Mouse (Mus musculus): ENCODE data around the gene Il27.
A peak's percentile ranks its signal among the peaks of the same experiment; 100 is the strongest.

Gene Il27

DNA sequence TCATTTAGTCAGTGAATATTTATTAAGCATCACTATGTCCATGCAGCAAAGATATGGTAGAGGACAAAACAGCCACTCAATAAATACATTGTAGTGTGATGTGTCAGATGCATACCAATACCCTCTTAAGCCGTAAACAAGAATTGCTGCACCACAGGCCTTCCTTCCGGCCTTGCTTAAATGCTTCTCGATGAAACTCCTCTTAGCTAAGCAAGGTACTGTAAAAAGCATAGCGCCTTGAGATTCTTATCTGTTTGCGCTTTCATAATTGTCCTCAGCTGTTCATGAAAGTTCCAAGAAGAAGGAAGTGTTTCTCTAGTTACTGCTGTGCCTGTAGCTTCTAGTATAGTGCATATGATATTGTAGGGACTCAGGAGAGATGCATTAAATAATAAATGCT is 11.9 kb upstream of the Il27 start:
- DNase-seq (ENCODE audit: low read depth): no peak

DNA sequence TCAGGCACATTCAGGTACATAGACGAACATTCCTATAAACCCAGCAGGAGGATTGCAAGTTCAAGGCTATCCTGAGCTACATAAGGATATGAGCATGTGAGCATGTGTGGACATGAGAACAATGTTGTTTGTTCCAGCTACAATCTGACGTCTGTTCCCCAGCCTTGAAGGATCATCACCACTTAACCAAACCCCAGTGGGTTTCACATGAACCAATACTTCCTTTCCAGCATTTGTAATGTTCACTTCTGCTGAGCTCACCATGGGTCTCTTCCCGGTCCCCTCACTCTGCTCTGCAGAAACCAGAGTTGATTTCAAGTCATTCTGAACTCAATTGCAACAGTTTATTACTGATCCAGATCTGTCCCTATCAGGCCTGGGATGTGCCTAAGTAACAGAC is 7.9 kb upstream of the Il27 start:
- no peak for DNase-seq (ENCODE audit: low read depth)

DNA sequence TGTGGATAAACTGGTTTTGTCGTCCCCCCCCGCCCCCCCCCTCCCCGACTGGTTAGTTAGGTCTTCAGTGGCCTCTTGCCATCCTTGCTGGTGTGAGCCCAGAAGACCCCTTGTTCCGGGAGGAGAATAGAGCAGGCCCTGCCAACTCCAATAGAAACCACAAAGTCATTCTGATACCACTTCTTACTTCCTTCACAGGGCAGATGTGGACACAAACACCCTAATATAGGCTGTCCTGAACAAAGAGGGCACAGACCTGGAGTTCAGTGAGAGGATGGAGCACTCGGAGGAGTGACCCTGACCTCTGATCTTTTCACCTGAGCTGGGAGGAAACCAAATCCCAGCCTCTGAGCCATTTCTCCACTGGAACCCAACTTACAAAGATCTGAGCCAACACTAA is 7.2 kb upstream of the Il27 start:
- no peak for DNase-seq (ENCODE audit: low read depth)

GRCm38 (mm10) chr7:126598919-126599318 is 4.2 kb upstream of the Il27 start:
- DNase-seq (ENCODE audit: low read depth): no peak

- DNase-seq (ENCODE audit: low read depth): no peak
Observed at GRCm38 (mm10) chr7:126596414-126596813, 1.7 kb upstream of the Il27 start.

GRCm38 (mm10) chr7:126595890-126596289 is 1.1 kb upstream of the Il27 start:
- DNase-seq (ENCODE audit: low read depth): no peak

DNA sequence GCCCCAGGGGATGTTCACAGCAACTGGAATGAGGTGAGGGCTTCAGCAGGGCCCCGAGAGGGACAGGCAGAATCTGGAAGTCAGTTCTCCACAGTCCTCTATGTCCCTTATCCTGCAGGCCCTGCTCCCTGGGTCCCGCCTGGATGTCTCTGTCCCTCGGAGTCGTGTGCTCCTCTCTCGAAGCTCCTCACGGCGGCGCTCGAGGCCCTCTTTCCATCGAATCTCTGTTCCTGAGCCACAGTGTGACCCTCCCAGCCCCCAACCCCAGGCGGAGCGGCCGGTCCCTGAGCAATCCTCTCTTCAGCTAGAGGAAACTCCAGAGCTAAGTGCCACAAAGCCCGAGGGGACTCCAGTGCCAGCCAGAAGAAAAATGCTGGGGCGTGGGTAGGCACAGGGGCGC is 7.0 kb downstream of the Il27 start:
- DNase-seq (ENCODE audit: low read depth): no peak

DNA sequence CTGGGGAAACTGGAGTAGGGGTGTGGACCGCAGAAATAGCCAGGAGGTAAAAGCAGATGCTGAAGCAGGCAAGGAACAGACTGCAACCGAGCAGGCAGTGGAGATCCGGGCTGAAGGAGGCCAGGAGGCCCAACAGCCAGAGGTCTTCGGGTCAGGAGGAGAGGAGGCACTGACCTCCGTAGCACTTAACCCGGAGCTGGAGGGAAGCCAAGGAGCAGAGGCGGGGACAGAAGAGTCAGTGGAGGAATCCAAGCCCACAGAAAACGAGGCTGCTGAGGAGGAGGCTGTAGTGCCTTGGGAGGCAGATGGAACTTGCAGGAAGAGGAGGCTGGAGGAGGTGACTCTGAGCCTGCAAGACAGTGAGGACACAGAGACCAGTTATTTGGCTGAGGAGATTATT is 7.9 kb downstream of the Il27 start:
- no peak for DNase-seq (ENCODE audit: low read depth)

GRCm38 (mm10) chr7:126585717-126586116 is 9.0 kb downstream of the Il27 start, which contains the start of gene Cln3:
Gene Cln3 (minus strand): TSS chr7:126585817.
- no peak for DNase-seq (ENCODE audit: low read depth)

GRCm38 (mm10) chr7:126584506-126584977 is 10.2 kb downstream of the Il27 start, which contains the start of gene Apobr:
Gene Apobr (plus strand): TSS chr7:126584942.
- no peak for DNase-seq (ENCODE audit: low read depth)

DNA sequence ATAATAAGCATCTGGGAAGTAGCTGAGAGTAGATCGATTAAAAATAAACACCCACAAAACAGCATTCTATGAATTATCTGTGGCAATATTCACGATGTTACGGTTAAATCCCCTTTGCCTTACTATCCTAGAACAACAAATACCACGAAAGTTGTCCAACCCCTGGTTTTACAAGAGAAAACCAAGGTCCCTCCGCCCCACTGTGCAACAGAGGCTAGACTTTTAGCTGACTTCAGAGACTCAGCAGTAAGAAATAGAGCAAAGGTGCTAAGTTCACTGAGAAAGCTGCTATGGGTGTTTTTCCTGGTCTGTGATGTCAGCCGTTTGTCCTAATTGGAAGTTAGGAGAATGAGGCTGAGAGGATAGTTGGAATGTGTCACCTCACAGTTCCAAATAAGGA is 11.0 kb downstream of the Il27 start:
- DNase-seq (ENCODE audit: low read depth): no peak

DNA sequence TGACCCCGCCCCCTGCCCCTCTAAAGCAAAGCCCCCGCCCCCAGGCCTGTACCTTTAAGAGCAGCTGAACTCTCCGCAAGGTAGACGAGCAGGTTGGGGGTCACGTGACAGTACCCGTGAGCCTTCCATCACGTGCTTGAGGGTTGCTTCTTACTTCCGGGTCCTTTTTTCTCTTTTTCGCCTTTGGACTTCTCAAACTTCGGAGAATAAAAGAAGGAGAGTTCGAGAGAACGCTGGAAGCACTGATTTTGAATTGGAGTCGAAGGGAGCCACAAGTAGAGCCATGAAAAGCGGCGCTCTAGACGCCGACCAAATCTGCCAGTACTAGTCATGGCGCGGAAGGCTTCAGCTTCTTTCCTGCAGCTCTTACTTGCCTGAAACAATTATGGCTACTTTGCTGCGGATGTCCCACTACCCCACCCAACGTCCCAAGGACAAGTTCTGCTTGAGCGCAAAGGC is 11.5 kb downstream of the Il27 start:
- peak; percentile 60 for DNase-seq (ENCODE audit: low read depth)

- DNase-seq (ENCODE audit: low read depth): no peak
Observed at GRCm38 (mm10) chr7:126582759-126583158, 12.0 kb downstream of the Il27 start.

DNA sequence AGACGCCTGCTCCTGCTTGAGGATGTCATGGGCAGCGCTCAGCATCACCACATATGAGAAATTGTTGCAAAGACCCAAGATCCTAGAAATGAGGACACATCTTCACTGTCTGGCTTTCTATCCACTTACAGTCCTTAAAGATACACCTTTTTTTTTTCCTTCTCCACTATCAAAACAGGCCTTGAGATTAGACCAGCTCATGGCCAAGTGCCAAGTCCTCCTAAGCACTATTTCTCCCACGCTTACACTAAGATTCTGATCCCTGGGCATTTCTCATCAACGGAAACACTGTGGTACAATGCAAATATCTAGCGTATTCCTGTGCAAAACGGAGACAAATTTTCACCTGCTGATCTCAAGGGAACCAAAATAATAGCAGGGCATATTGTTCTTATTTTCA is 13.1 kb downstream of the Il27 start:
- no peak for DNase-seq (ENCODE audit: low read depth)

- DNase-seq (ENCODE audit: low read depth): no peak
Observed at GRCm38 (mm10) chr7:126579172-126579571, 15.6 kb downstream of the Il27 start.

- no peak for DNase-seq (ENCODE audit: low read depth)
Observed at GRCm38 (mm10) chr7:126576946-126577345, 17.8 kb downstream of the Il27 start.

DNA sequence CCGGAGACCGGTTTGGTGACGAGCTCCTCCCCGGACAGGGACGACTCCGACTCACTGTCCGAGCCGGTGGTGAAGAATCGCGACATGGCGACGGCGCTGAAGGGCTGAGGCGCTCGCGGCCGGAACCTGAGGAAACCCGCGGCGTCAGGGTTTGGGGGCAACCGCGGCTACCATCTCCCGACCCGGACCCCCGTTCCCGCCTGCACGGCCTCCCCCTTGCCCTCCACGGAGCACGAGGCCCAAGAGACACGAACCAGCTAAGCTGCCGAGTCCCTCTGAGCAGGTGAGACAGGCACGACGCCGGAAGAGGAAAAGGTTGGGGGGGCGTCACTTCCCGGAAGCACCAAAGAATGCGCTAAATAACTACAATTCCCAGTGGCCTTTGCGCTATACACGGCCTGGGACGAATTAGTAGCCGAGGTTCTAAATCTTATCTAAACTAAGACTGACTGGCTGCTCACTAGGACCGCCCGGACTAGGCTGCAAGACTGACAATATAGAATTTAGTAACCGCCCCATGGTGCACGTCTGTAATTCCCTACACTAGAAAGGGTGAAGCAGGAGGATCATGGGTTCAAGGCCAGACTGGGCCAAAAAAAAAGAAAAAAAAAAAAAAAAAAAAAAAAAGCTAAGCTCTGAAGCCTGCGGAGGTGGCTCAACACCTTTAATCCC is 28.5 kb downstream of the Il27 start, which contains the start of gene Eif3c:
Gene Eif3c, minus strand, starts transcription at position 318 of the 672 bp plus-strand sequence.
- peak; percentile 73 for DNase-seq (ENCODE audit: low read depth)

DNA sequence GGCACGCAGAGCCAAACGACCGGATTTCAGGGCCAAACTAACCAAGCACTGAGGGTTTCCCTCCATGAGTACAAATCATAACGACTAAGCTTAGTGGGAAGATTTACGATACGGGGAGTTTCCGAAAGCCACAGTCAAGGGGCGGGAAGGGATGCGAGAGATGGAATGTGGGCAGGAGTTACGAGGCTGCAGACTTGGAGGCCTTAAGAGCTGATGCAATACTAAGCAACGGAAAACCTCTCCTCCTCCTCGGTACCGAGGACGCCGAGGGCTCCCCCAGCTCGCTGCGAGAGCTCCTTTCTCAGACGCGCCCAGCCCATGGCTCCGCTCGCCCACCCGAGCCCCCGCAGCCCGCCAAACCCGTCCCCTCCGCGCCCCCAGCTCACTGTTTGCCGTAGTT is 29.0 kb downstream of the Il27 start:
- peak; percentile 65 for DNase-seq (ENCODE audit: low read depth)

- DNase-seq (ENCODE audit: low read depth): no peak
Observed at GRCm38 (mm10) chr7:126556635-126557034, 38.1 kb downstream of the Il27 start.

GRCm38 (mm10) chr7:126554796-126555195 is 39.9 kb downstream of the Il27 start:
- no peak for DNase-seq (ENCODE audit: low read depth)

DNA sequence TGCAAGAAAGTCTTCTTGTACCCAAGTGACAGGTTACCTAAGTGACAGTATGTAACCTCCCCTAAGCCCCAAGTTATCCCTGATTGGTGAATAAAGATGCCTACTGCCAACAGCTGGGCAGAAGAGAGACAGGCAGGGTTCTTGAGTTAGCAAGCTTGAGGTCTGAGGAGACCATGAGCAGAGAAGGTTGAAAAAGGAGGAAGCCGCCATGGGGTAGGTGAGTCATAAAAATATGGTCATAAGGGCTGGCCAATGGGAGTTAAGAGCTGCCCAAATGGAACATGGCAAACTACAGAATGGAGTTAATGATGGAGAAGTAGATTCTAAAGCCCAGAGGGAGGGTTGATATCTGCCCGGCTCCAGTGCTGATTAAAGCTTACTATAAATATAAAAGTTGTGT is 49.1 kb downstream of the Il27 start:
- DNase-seq (ENCODE audit: low read depth): no peak

- DNase-seq (ENCODE audit: low read depth): no peak
Observed at GRCm38 (mm10) chr7:126541661-126542060, 53.1 kb downstream of the Il27 start.
